Mouse (Mus musculus) lung, postnatal 0 days (tissue): ENCODE data around the gene Hmcn1.

Experiments
- CTCF ChIP-seq: IDR thresholded peaks from 2 replicates; pipeline ENCODE4 v1.5.1; 2016; ENCODE audit warnings: antibody characterized with exemption, mild to moderate bottlenecking
- EP300 ChIP-seq: IDR thresholded peaks from 2 replicates; pipeline ENCODE4 v1.6.1; 2016; ENCODE audit warnings: antibody characterized with exemption, mild to moderate bottlenecking, control low read depth

DNA sequence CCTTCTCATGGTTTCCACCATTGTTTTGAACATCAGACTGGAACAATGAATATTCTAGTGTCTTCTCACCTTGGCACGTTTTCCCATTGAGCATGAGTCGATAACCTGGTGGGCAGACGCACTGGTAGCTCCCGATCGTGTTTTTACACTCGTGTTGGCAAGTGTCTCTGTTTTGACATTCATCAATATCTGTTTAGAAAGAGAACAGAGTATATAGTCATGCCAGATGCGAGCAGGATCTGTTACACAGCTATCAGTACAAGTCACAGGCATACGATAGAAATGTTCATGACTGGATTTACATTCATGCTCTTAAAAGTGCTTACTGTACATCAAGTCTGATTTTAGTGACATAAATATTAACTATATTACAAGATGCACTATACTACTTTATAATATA lies 419.8 kb downstream of the Hmcn1 start:
- no peak for TF ChIP-seq CTCF
- TF ChIP-seq EP300 = no peak
